Mouse (Mus musculus): ENCODE results near the gene Gm15293.
"Not testable (repeated sequence)": the region's sequence is repeated elsewhere in the genome, so short reads cannot be mapped to it uniquely, and the experiment has no call there.

Gm15293 gene

GRCm38 (mm10) chr8:21201261-21201660, at the start of gene Gm15293:
TSS of gene Gm15293 (plus strand) at chr8:21201561.
- POLR2A ChIA-PET, CTCF ChIA-PET: not testable (repeated sequence)

- POLR2A ChIA-PET, CTCF ChIA-PET: not testable (repeated sequence)
Measured at GRCm38 (mm10) chr8:21161977-21162376, 39.4 kb upstream of the Gm15293 start, which contains the start of gene Defa22. TSS of gene Defa22 (plus strand) at chr8:21162277.

- CTCF ChIA-PET, POLR2A ChIA-PET: not testable (repeated sequence)
Measured at GRCm38 (mm10) chr8:21191314-21191713, 10.0 kb upstream of the Gm15293 start, which contains the start of gene Defa31. TSS of gene Defa31 (plus strand) at chr8:21191614.

Data from embryonic stem cell, embryonic (primary cell).